Mouse (Mus musculus) kidney, embryonic 16.5 days (tissue): Measurements from ENCODE around the gene Tppp2. TPM values are rescaled to one million over a fixed set of nuclear protein-coding genes. Genes with fewer than 3 reads are reported as not detected.
A peak's percentile ranks its signal among the peaks of the same experiment; 100 is the strongest.

Experiments
- ATAC-seq: fragments of 200-750 bp; cut with Nextera tagmentation; 2 replicates; pipeline ENCODE4 v1.8.0; 2017; ENCODE audit warnings: moderate TSS enrichment; ENCODE audit not compliant: low FRiP score, low TSS enrichment
- H3K27ac ChIP-seq: fragments of 300-500 bp; sonication (generic); 2 replicates; pipeline ENCODE4 v1.5.1; 2014; ENCODE audit warnings: low read length
- H3K27me3 ChIP-seq: fragments of 300-500 bp; sonication (generic); 2 replicates; pipeline ENCODE4 v1.6.1; 2014; ENCODE audit warnings: low read length, control low read depth, mixed read lengths; ENCODE audit not compliant: insufficient read depth
- H3K36me3 ChIP-seq: fragments of 300-500 bp; sonication (generic); 2 replicates; pipeline ENCODE4 v1.6.1; 2014; ENCODE audit warnings: low read length, control low read depth, mixed read lengths; ENCODE audit not compliant: insufficient read depth
- H3K4me1 ChIP-seq: fragments of 300-500 bp; sonication (generic); 2 replicates; pipeline ENCODE4 v1.6.1; 2014; ENCODE audit warnings: low read length, control low read depth, mixed read lengths; ENCODE audit not compliant: insufficient read depth
- H3K4me2 ChIP-seq: fragments of 300-500 bp; sonication (generic); replicated peaks from 2 replicates; pipeline ENCODE4 v1.6.1; 2014; ENCODE audit warnings: low read depth, low read length
- H3K4me3 ChIP-seq: fragments of 300-500 bp; sonication (generic); 2 replicates; pipeline ENCODE4 v1.5.1; 2014; ENCODE audit warnings: mild to moderate bottlenecking, low read length
- H3K9ac ChIP-seq: fragments of 300-500 bp; sonication (generic); replicated peaks from 2 replicates; pipeline ENCODE4 v1.6.1; 2014; ENCODE audit warnings: low read length
- H3K9me3 ChIP-seq: fragments of 300-500 bp; sonication (generic); 2 replicates; pipeline ENCODE4 v1.6.1; 2016; ENCODE audit warnings: low read length, control low read depth
- WGBS: fragments of 180-500 bp; shearing (Covaris S2); extraction: QIAGEN DNeasy Blood & Tissue Kit; methylation state at CpG from one replicate; pipeline ENCODE4 v1.1.7; 2014; 5-methylcytosine and 5-hydroxymethylcytosine counted together
- polyA plus RNA-seq: library from polyadenylated mRNA; unstranded; fragments of >200 nt; fragmentation: Nextera tagmentation; extraction: Ambion mirVana; gene quantifications from 2 replicates; pipeline ENCODE4 v1.2.1, GENCODE M21; 2015

Tppp2 gene
- polyA plus RNA-seq, result not detected in 2 replicates

DNA sequence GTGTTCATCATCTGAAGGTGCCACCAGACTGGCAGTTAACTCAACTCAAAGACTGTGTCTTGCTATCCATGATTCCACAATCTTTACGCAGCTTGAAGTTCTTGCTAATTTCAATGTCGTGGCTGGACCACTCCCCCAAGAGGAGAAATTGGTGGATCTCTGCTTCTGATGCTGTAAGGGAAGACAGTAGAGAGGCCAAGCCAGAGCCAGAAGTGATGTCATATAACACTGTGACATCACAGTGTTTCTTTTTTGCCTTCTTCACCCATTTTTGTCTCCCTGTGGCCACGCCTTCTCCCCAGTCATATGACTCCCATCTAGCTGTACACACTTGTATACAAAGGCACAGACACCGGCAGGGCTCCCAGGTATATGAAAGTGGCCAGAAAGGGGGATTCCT, at the start of gene Tppp2:
Tppp2 (plus strand) TSS at position 301 of the 400 bp plus-strand sequence.
- ATAC-seq, result no peak
- WGBS, result 90% methylated on average over 4 of the region's 4 CpGs
- no peak within 1 kb of the TSS for H3K27ac ChIP-seq

DNA sequence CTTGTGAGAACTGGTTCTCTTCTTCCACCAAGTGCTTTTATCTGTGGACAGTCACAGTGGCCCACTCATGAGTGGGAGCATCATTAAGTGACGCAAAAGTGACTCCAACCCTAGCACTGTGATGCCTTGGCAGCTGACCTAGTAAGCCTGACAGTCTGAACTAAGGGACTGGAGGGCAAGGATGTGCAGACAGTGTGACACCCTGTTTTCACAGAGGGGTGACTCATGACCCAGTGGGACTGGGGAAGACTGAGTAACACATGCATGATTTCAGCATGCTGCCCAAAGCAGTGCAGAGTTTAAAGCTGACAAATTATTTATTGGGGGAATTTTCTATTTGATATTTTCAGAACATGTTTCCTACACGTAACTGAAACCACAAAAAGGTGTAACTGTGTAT, 47.5 kb upstream of the Tppp2 start:
- Histone ChIP-seq H3K4me3 (no peak overlapping the region), H3K27me3 (no peaks in the 10 kb centered on the region), H3K9ac (no peak overlapping the region), H3K27ac (no peak overlapping the region), H3K9me3 (no peaks in the 10 kb centered on the region), H3K4me1 (no peaks in the 10 kb centered on the region), H3K36me3 (no peaks in the 10 kb centered on the region), H3K4me2 (no peak overlapping the region)
- ATAC-seq, result no peak
- 69% methylated on average over 2 of the region's 2 CpGs for WGBS

More for the DNA sequence above, at the start of gene Tppp2:
- Histone ChIP-seq H3K9ac (no peak within 1 kb of the TSS), H3K4me3 (no peak within 1 kb of the TSS), H3K4me2 (no peak within 1 kb of the TSS), H3K27me3 (no peaks in the 10 kb centered on the region), H3K36me3 (no peaks in the 10 kb centered on the region), H3K4me1 (peaks cover 14% of the 10 kb centered on the region; the same call in 1 of the 2 replicates), H3K9me3 (no peaks in the 10 kb centered on the region)

DNA sequence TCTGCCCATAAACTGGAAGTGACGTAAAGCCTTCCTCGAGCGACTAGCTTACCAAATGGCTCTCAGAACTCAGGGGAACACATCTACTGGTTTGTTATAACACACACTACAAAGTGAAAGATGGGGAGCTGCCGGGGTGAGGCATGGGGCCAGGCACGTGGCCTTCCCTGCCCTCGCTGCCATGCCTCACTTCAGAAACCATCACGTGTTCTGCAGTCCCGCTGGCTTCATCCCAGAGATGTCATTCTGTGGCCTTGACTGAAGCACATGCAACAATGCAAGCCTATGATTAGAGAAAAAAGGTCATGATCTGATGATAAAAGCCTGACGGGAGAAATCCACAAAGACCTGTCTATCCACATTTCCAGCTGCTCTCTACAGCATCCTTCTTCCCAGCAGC, 46.5 kb upstream of the Tppp2 start:
- 69% methylated on average over 9 of the region's 9 CpGs for WGBS
- H3K9ac ChIP-seq, result no peak overlapping the region
- ATAC-seq, result no peak

DNA sequence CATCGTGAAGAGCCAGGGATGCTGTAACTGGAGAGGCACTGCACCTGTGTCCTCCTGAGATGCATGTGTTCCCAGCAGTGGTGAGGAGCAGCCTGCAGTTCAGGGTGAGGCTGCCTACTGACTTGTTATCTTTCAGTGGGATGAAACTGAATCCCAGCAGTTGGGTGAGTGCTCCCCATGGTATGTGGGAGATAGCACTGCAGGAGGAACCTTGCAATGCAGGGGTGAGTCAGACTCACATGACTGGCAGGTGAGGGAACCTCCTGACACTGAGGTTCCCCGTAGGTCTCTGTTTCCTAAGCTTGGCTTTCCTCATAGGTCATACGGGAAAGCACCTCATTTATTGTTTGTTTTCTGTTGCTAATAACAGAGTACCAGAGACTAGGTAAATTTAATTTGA, 40.7 kb upstream of the Tppp2 start:
- Histone ChIP-seq H3K36me3 (no peaks in the 10 kb centered on the region), H3K27ac (no peak overlapping the region), H3K9me3 (no peaks in the 10 kb centered on the region), H3K4me3 (no peak overlapping the region), H3K9ac (no peak overlapping the region), H3K27me3 (no peaks in the 10 kb centered on the region), H3K4me2 (no peak overlapping the region), H3K4me1 (no peaks in the 10 kb centered on the region)
- WGBS, result 64% methylated on average over 3 of the region's 3 CpGs
- no peak for ATAC-seq

More for the DNA sequence above, 46.5 kb upstream of the Tppp2 start:
- H3K27ac ChIP-seq, result no peak overlapping the region
- H3K4me1 ChIP-seq, result no peaks in the 10 kb centered on the region
- no peaks in the 10 kb centered on the region for H3K36me3 ChIP-seq
- H3K27me3 ChIP-seq, result no peaks in the 10 kb centered on the region
- H3K4me2 ChIP-seq, result no peak overlapping the region
- no peak overlapping the region for H3K4me3 ChIP-seq
- H3K9me3 ChIP-seq, result no peaks in the 10 kb centered on the region

DNA sequence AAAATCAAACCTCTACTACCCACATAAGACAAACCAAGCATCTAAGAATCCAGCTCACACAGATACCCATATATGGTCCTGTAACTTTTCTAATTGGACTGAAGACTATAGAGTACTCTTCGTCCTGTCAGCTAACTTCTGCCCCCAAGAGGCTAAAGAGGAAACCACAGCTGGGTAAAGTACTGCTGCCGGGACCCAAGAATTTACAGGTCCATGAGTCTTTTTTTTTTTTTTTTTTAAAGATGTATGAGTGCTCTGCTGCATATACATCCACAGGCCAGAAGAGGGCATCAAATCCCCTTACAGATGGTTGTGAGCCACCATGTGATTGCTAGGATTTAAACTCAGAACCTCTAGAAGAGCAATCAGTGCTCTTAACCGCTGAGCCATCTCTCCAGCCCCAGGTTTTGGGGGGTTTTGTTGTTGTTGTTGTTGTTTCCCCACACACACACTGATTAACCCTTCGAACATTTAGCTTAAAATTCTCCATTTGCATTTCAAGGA, 34.6 kb upstream of the Tppp2 start:
- H3K4me2 ChIP-seq, result peak overlapping the region; percentile 86

DNA sequence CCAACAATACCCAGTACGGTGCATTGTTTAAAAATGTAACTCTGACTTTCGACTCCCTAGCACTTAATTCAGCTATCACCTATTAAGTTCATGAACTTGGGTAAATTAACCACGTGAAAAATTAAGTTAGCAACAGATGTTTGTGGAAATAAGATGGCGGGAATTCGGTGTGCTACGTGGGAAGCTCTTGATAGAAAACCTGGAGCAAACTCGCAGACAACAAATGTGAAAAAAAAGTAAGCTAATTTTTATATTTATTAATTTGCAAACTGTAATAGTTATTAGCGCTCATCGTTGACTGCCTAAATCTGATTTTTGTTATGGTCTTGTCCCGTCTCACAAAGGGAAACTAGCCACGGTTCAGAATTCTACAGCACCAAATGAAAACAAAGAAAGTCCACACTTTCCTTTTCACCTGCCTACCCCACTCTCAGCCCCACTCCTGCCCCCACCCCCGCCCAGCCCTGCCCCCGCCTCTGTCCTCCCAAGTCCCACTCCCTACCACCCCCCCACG, 34.1 kb upstream of the Tppp2 start:
- Histone ChIP-seq H3K9me3 (no peaks in the 10 kb centered on the region), H3K4me3 (peak overlapping the region; percentile 76), H3K27me3 (no peaks in the 10 kb centered on the region), H3K9ac (peak overlapping the region; percentile 83), H3K27ac (peak overlapping the region; percentile 84), H3K4me1 (peaks cover 12% of the 10 kb centered on the region), H3K36me3 (peaks cover 24% of the 10 kb centered on the region), H3K4me2 (peak overlapping the region; percentile 86)
- peak; percentile 60 for ATAC-seq
- 2% methylated on average over 13 of the region's 14 CpGs for WGBS

More for the DNA sequence above, 34.6 kb upstream of the Tppp2 start:
- H3K4me1 ChIP-seq, result peaks cover 12% of the 10 kb centered on the region
- ATAC-seq, result peak; percentile 55
- peaks cover 19% of the 10 kb centered on the region for H3K36me3 ChIP-seq
- peak overlapping the region; percentile 76 for H3K4me3 ChIP-seq
- no peaks in the 10 kb centered on the region for H3K27me3 ChIP-seq
- WGBS, result 1% methylated on average over 4 of the region's 4 CpGs
- no peaks in the 10 kb centered on the region for H3K9me3 ChIP-seq
- peak overlapping the region; percentile 83 for H3K9ac ChIP-seq
- H3K27ac ChIP-seq, result peak overlapping the region; percentile 84

DNA sequence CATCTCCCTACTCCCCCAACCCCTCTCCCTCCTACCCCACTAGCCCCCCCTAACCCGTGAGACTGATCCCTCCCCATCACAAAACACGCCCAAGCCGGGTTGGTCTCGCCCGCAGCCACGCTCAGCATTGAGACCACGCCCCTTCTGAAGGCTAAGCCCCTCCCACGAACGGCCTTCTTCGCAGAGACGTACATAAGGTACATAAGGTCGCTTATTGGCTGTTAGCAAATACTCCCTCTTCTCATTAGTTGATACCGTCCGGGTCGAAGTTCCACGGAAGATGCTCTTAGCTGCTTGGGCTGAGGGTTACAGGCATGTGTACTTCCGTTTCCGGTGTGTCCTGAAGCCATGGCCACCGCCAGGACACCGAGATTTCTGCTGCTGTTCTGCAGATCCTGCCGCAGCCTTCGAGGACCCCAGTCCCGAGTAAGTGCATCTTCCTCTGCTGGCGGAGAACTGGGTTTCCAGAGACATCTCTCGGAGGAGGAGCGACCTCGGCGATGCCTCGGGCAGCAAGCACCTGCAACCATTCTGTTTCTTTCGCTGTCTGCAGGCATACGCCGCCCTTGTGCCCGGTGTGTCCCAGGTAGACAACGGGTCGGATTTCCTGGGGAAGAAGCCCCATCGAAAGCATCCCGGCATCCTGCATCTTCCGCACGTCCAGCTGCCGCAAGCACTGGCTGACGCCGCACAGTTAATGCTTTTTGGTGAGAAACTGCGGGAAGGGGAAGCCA, 33.5 kb upstream of the Tppp2 start, which contains the start of gene Mettl17:
Mettl17 (plus strand) TSS at position 245 of the 734 bp plus-strand sequence.
- peak; percentile 97 for ATAC-seq
- Histone ChIP-seq H3K27me3 (no peaks in the 10 kb centered on the region), H3K27ac (peak within 1 kb of the TSS; percentile 84), H3K4me3 (peak within 1 kb of the TSS; percentile 76), H3K9ac (peak within 1 kb of the TSS; percentile 83), H3K36me3 (peaks cover 31% of the 10 kb centered on the region), H3K4me2 (peak within 1 kb of the TSS; percentile 86), H3K4me1 (peaks cover 12% of the 10 kb centered on the region), H3K9me3 (no peaks in the 10 kb centered on the region)
- under 1% methylated on average over 43 of the region's 43 CpGs for WGBS

DNA sequence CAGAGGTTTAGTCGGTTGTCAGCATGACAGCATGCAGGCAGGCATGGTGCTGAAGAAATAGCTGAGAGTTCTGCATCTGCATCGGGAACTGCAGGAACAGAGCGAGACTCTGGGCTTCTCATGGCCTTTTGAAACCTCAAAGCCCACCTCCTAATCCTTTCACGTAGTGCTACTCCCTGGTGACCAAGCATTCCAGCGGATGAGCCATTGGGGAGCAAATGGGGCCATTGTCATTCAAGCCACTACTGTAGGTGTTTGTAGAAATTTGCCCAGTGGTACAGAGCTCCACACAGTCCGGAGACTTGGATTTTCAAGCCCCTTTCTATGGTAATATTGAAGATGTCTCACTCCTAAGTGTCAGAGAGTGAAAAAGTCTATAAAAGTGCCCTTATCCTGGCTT, 32.2 kb upstream of the Tppp2 start:
- H3K36me3 ChIP-seq, result peaks cover 43% of the 10 kb centered on the region
- WGBS, result 64% methylated on average over 6 of the region's 6 CpGs
- no peak overlapping the region for H3K4me3 ChIP-seq
- no peaks in the 10 kb centered on the region for H3K9me3 ChIP-seq
- H3K4me2 ChIP-seq, result peak overlapping the region; percentile 86
- no peak for ATAC-seq
- H3K27me3 ChIP-seq, result no peaks in the 10 kb centered on the region
- no peak overlapping the region for H3K27ac ChIP-seq
- no peak overlapping the region for H3K9ac ChIP-seq
- peaks cover 12% of the 10 kb centered on the region for H3K4me1 ChIP-seq

DNA sequence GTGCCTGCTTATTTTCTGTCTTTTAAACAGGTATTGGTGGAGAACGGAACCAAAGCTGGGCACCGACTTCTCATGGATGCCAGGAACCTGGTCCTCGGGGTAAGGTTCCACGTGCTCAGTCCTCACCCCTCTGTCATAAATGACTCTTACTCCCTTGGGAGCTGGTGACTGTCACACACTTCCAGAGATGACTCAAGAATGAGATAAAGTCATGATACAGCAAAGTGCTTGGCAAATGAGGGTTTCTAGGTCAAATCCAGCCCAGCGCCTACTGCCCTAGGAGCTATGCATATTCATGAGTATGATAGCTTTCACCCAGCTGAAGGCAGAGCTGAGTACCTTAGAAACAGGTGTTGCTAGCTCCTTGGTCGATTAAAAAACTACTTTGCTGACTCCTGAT, 28.4 kb upstream of the Tppp2 start:
- no peaks in the 10 kb centered on the region for H3K27me3 ChIP-seq
- no peaks in the 10 kb centered on the region for H3K9me3 ChIP-seq
- no peak overlapping the region for H3K4me2 ChIP-seq
- H3K9ac ChIP-seq, result no peak overlapping the region
- H3K4me3 ChIP-seq, result no peak overlapping the region
- H3K27ac ChIP-seq, result no peak overlapping the region
- peaks cover 12% of the 10 kb centered on the region for H3K4me1 ChIP-seq
- peaks cover 57% of the 10 kb centered on the region for H3K36me3 ChIP-seq
- WGBS, result 91% methylated on average over 6 of the region's 6 CpGs
- ATAC-seq, result no peak
